In genomic region chr13:78640340-78640739, GRCm38 (mm10) we compare ENCODE assay signal across 22 mouse cellular contexts.
DNase-seq lines count a peak whose midpoint lies in the region; ATAC-seq and TF ChIP-seq lines count a peak whose summit lies in the region.
"Had no signal": no experiment of that assay in that cellular context is flagged by ENCODE, and none has a peak within 500 bp of the region (broad histone marks: within the 10 kb centered on the region; RNA-seq: fewer than 3 reads in every experiment).

No protein-coding gene starts in this region.

- peak; percentile 53 for TF ChIP-seq CTCF in layer of hippocampus, adult 2 months (conservative IDR thresholded peaks at IDR 0.05)

- H3K27me3 ChIP-seq in hindbrain, embryonic 16.5 days (replicated peaks; ENCODE audit: control insufficient read depth, insufficient read depth, low read length), result no peaks in the 10 kb centered on the region
- H3K27me3 ChIP-seq: heart, embryonic 15.5 days; kidney, embryonic 15.5 days; limb, embryonic 12.5 days; midbrain, embryonic 13.5 days had no signal

- WGBS in hindbrain, embryonic 16.5 days, result 81% methylated on average over 1 of the region's 1 CpGs

- peaks cover 4% of the 10 kb centered on the region; the same call in 1 of the 2 replicates for H3K4me1 ChIP-seq in hindbrain, embryonic 16.5 days (ENCODE audit: control insufficient read depth, insufficient read depth, low read depth, low read length)
- H3K4me1 ChIP-seq: heart, embryonic 15.5 days; kidney, embryonic 15.5 days had no signal

- H3K36me3 ChIP-seq in hindbrain, embryonic 16.5 days (ENCODE audit: control insufficient read depth, insufficient read depth, low read length), result no peaks in the 10 kb centered on the region
- H3K36me3 ChIP-seq: embryonic facial prominence, embryonic 10.5 days; heart, embryonic 15.5 days; hindbrain, embryonic 10.5 days; kidney, embryonic 15.5 days; limb, embryonic 12.5 days; midbrain, embryonic 13.5 days had no signal

- ATAC-seq in hindbrain, embryonic 16.5 days, result no peak
- ATAC-seq: forebrain, embryonic 14.5 days; inflammation-experienced regulatory T-cells, adult 6 months; midbrain, embryonic 13.5 days had no signal

- no peak for DNase-seq in layer of hippocampus, adult 2 months (ENCODE audit: low spot score in 2 of 2)
- DNase-seq in layer of hippocampus, postnatal 25 days (ENCODE audit: extremely low spot score in 1 of 2, low spot score in 1 of 2), result no peak
- DNase-seq in thymus, postnatal 4 days, result peak; percentile 8
- DNase-seq in thymus, postnatal 10 days (ENCODE audit: low spot score in 2 of 2), result no peak
- DNase-seq in MEL-GATA-1-ER (ENCODE audit: extremely low read depth, low read depth), result peak; percentile 1
- DNase-seq in retina, embryonic 14.5 days (ENCODE audit: low spot score), result no peak
- DNase-seq in frontal cortex, postnatal 25 days (ENCODE audit: low spot score in 2 of 2), result no peak
- DNase-seq: adrenal gland, adult 8-10 months; cerebellum, adult 11 months; cerebellum, postnatal 36 days; heart, adult 11 months; right cerebral cortex, adult 18-20 months had no signal

- no peak overlapping the region for H3K27ac ChIP-seq in layer of hippocampus, adult 2 months
- H3K27ac ChIP-seq in hindbrain, embryonic 16.5 days (ENCODE audit: low read depth, low read length), result no peak overlapping the region
- H3K27ac ChIP-seq: embryonic facial prominence, embryonic 10.5 days; heart, embryonic 15.5 days; hindbrain, embryonic 10.5 days; kidney, embryonic 15.5 days; limb, embryonic 12.5 days; macrophage; midbrain, embryonic 13.5 days had no signal

- no peak overlapping the region for H3K9ac ChIP-seq in hindbrain, embryonic 16.5 days (ENCODE audit: low read depth, low read length)
- H3K9ac ChIP-seq: heart, embryonic 15.5 days; kidney, embryonic 15.5 days; limb, embryonic 12.5 days; midbrain, embryonic 13.5 days had no signal

- no peak overlapping the region for H3K4me2 ChIP-seq in hindbrain, embryonic 16.5 days (ENCODE audit: low read length)
- H3K4me2 ChIP-seq: heart, embryonic 15.5 days; kidney, embryonic 15.5 days; limb, embryonic 12.5 days; midbrain, embryonic 13.5 days had no signal

- no peaks in the 10 kb centered on the region for H3K9me3 ChIP-seq in hindbrain, embryonic 16.5 days (ENCODE audit: control insufficient read depth, low read length)
- H3K9me3 ChIP-seq: embryonic facial prominence, embryonic 10.5 days; heart, embryonic 15.5 days; hindbrain, embryonic 10.5 days; kidney, embryonic 15.5 days; limb, embryonic 12.5 days; midbrain, embryonic 13.5 days had no signal

- no peak overlapping the region for H3K4me3 ChIP-seq in layer of hippocampus, adult 2 months
- H3K4me3 ChIP-seq in hindbrain, embryonic 16.5 days (ENCODE audit: low read length), result no peak overlapping the region
- H3K4me3 ChIP-seq: embryonic facial prominence, embryonic 10.5 days; heart, embryonic 15.5 days; hindbrain, embryonic 10.5 days; kidney, embryonic 15.5 days; limb, embryonic 12.5 days; midbrain, embryonic 13.5 days had no signal

Comparison
In these comparisons a context has a peak if more than half of its experiments do, and no peak if none do; other contexts are left out.
1. DNase-seq: peak in thymus, postnatal 4 days (single experiment) and MEL-GATA-1-ER (single experiment); none in layer of hippocampus, adult 2 months (0 of 2), layer of hippocampus, postnatal 25 days (0 of 2), thymus, postnatal 10 days (0 of 2), retina, embryonic 14.5 days (single experiment) and frontal cortex, postnatal 25 days (0 of 2).